Mouse (Mus musculus): ENCODE measurements around the gene Etv6. TPM values are rescaled to one million over a fixed set of nuclear protein-coding genes. Genes with fewer than 3 reads are reported as not detected.

The Etv6 gene
- polyA plus RNA-seq, 1 experiment from 2014 or later: 2.7 TPM

GRCm38 (mm10) chr6:134159672-134160071 is 124.2 kb downstream of the Etv6 start:
- TF ChIP-seq EP300 (IDR thresholded peaks at IDR 0.05; ENCODE audit: low read depth) (no peak), CTCF (IDR thresholded peaks at IDR 0.05; ENCODE audit: low read depth) (no peak)
- no peak overlapping the region for H3K9ac ChIP-seq (replicated peaks)
- peaks cover 7% of the 10 kb centered on the region; the same call in 1 of the 2 replicates for H3K36me3 ChIP-seq (replicated peaks; ENCODE audit: insufficient read depth, low read length)
- H3K4me1 ChIP-seq (ENCODE audit: insufficient read depth): peaks cover 14% of the 10 kb centered on the region; the same call in 1 of the 2 replicates
- DNase-seq: no peak
- no peaks in the 10 kb centered on the region for H3K9me3 ChIP-seq (ENCODE audit: low read length)
- H3K27me3 ChIP-seq (ENCODE audit: insufficient read depth, low read length): no peaks in the 10 kb centered on the region
- H3K4me2 ChIP-seq (ENCODE audit: low read depth, low read length): no peak overlapping the region
- WGBS (ENCODE audit: insufficient replicate concordance): 70% methylated on average over 4 of the region's 4 CpGs
- H3K27ac ChIP-seq (ENCODE audit: low read depth): no peak overlapping the region
- H3K4me3 ChIP-seq (ENCODE audit: low read depth, low read length): no peak overlapping the region
- ATAC-seq: no peak

GRCm38 (mm10) chr6:134161040-134161439 is 125.5 kb downstream of the Etv6 start:
- DNase-seq: no peak
- Histone ChIP-seq H3K27ac (ENCODE audit: low read depth) (no peak overlapping the region), H3K4me1 (ENCODE audit: insufficient read depth) (peaks cover 9% of the 10 kb centered on the region; the same call in 1 of the 2 replicates), H3K4me3 (ENCODE audit: low read depth, low read length) (no peak overlapping the region), H3K9ac (replicated peaks) (no peak overlapping the region), H3K9me3 (ENCODE audit: low read length) (no peaks in the 10 kb centered on the region), H3K36me3 (replicated peaks; ENCODE audit: insufficient read depth, low read length) (peaks cover 7% of the 10 kb centered on the region; the same call in 1 of the 2 replicates), H3K4me2 (ENCODE audit: low read depth, low read length) (no peak overlapping the region), H3K27me3 (ENCODE audit: insufficient read depth, low read length) (no peaks in the 10 kb centered on the region)
- TF ChIP-seq EP300 (IDR thresholded peaks at IDR 0.05; ENCODE audit: low read depth) (no peak), CTCF (IDR thresholded peaks at IDR 0.05; ENCODE audit: low read depth) (no peak)
- 56% methylated on average over 13 of the region's 13 CpGs for WGBS (ENCODE audit: insufficient replicate concordance)
- peak; percentile 78 for ATAC-seq

GRCm38 (mm10) chr6:134163346-134163745 is 127.8 kb downstream of the Etv6 start:
- DNase-seq: no peak
- no peak overlapping the region for H3K27ac ChIP-seq (ENCODE audit: low read depth)
- H3K4me3 ChIP-seq (ENCODE audit: low read depth, low read length): no peak overlapping the region
- no peaks in the 10 kb centered on the region for H3K27me3 ChIP-seq (ENCODE audit: insufficient read depth, low read length)
- H3K36me3 ChIP-seq (replicated peaks; ENCODE audit: insufficient read depth, low read length): 0 out of 2 replicates have a peak, but pooled peaks cover 3% of the 10 kb centered on the region
- H3K4me2 ChIP-seq (ENCODE audit: low read depth, low read length): no peak overlapping the region
- no peak for ATAC-seq
- H3K9me3 ChIP-seq (ENCODE audit: low read length): no peaks in the 10 kb centered on the region
- 87% methylated on average over 1 of the region's 1 CpGs for WGBS (ENCODE audit: insufficient replicate concordance)
- no peak for TF ChIP-seq CTCF (IDR thresholded peaks at IDR 0.05; ENCODE audit: low read depth)
- no peak for TF ChIP-seq EP300 (IDR thresholded peaks at IDR 0.05; ENCODE audit: low read depth)
- H3K4me1 ChIP-seq (ENCODE audit: insufficient read depth): peaks cover 2% of the 10 kb centered on the region
- H3K9ac ChIP-seq (replicated peaks): no peak overlapping the region

GRCm38 (mm10) chr6:134164356-134164755 is 128.9 kb downstream of the Etv6 start:
- Histone ChIP-seq H3K4me1 (ENCODE audit: insufficient read depth) (peaks cover 2% of the 10 kb centered on the region), H3K9ac (replicated peaks) (no peak overlapping the region), H3K27ac (ENCODE audit: low read depth) (no peak overlapping the region), H3K4me2 (ENCODE audit: low read depth, low read length) (no peak overlapping the region), H3K27me3 (ENCODE audit: insufficient read depth, low read length) (no peaks in the 10 kb centered on the region), H3K36me3 (replicated peaks; ENCODE audit: insufficient read depth, low read length) (0 out of 2 replicates have a peak, but pooled peaks cover 3% of the 10 kb centered on the region), H3K9me3 (ENCODE audit: low read length) (no peaks in the 10 kb centered on the region), H3K4me3 (ENCODE audit: low read depth, low read length) (no peak overlapping the region)
- DNase-seq (no peak), ATAC-seq (peak; percentile 31; the same call in 1 of the 2 replicates)
- 58% methylated on average over 8 of the region's 8 CpGs for WGBS (ENCODE audit: insufficient replicate concordance)
- no peak for TF ChIP-seq EP300 (IDR thresholded peaks at IDR 0.05; ENCODE audit: low read depth)
- no peak for TF ChIP-seq CTCF (IDR thresholded peaks at IDR 0.05; ENCODE audit: low read depth)

- no peak for TF ChIP-seq EP300 (IDR thresholded peaks at IDR 0.05; ENCODE audit: low read depth)
- no peak for TF ChIP-seq CTCF (IDR thresholded peaks at IDR 0.05; ENCODE audit: low read depth)
- no peaks in the 10 kb centered on the region for H3K27me3 ChIP-seq (ENCODE audit: insufficient read depth, low read length)
- H3K4me3 ChIP-seq (ENCODE audit: low read depth, low read length): no peak overlapping the region
- peaks cover 4% of the 10 kb centered on the region for H3K4me1 ChIP-seq (ENCODE audit: insufficient read depth)
- H3K27ac ChIP-seq (ENCODE audit: low read depth): no peak overlapping the region
- no peaks in the 10 kb centered on the region for H3K9me3 ChIP-seq (ENCODE audit: low read length)
- DNase-seq (no peak), ATAC-seq (no peak)
- no peak overlapping the region for H3K9ac ChIP-seq (replicated peaks)
- H3K4me2 ChIP-seq (ENCODE audit: low read depth, low read length): no peak overlapping the region
- 45% methylated on average over 8 of the region's 8 CpGs for WGBS (ENCODE audit: insufficient replicate concordance)
- 0 out of 2 replicates have a peak, but pooled peaks cover 3% of the 10 kb centered on the region for H3K36me3 ChIP-seq (replicated peaks; ENCODE audit: insufficient read depth, low read length)
These were observed 129.5 kb downstream of the Etv6 start for GRCm38 (mm10) chr6:134165012-134165411.

GRCm38 (mm10) chr6:134167963-134168362 is 132.5 kb downstream of the Etv6 start:
- peaks cover 18% of the 10 kb centered on the region for H3K4me1 ChIP-seq (ENCODE audit: insufficient read depth)
- ATAC-seq (no peak), DNase-seq (no peak)
- no peak overlapping the region for H3K27ac ChIP-seq (ENCODE audit: low read depth)
- no peaks in the 10 kb centered on the region for H3K27me3 ChIP-seq (ENCODE audit: insufficient read depth, low read length)
- 67% methylated on average over 5 of the region's 5 CpGs for WGBS (ENCODE audit: insufficient replicate concordance)
- TF ChIP-seq CTCF (IDR thresholded peaks at IDR 0.05; ENCODE audit: low read depth): no peak
- TF ChIP-seq EP300 (IDR thresholded peaks at IDR 0.05; ENCODE audit: low read depth): no peak
- H3K4me3 ChIP-seq (ENCODE audit: low read depth, low read length): no peak overlapping the region
- H3K36me3 ChIP-seq (replicated peaks; ENCODE audit: insufficient read depth, low read length): 0 out of 2 replicates have a peak, but pooled peaks cover 3% of the 10 kb centered on the region
- no peaks in the 10 kb centered on the region for H3K9me3 ChIP-seq (ENCODE audit: low read length)
- H3K4me2 ChIP-seq (ENCODE audit: low read depth, low read length): no peak overlapping the region
- no peak overlapping the region for H3K9ac ChIP-seq (replicated peaks)
